ENCODE assay signal across 10 mouse cellular contexts in the genomic region with DNA sequence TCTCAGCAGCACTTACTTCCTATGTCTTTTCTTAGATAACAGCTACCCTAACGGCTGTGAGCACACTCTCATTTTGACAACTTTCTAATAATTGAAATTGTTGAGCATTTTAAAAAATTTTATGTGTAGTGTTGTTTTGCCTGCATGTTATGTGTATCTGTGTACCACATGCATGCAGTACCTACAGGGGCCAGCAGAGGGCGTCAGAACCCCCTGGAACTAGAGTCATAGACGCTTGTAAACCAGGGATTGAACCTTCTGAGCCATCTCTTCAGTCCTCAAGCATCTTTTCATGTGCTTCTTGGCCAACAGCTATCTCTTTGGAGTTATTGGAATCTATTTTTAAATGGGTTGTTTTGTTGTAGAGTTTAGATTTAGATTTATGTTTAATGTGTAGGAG. TPM values are rescaled to one million over a fixed set of nuclear protein-coding genes. Genes with fewer than 3 reads are reported as not detected.
DNase-seq lines count a peak whose midpoint lies in the region; ATAC-seq and TF ChIP-seq lines count a peak whose summit lies in the region.
"Had no signal": no experiment of that assay in that cellular context is flagged by ENCODE, and none has a peak within 500 bp of the region (broad histone marks: within the 10 kb centered on the region; RNA-seq: fewer than 3 reads in every experiment).

No protein-coding gene starts in this region.

- H3K4me1 ChIP-seq in forebrain, postnatal 0 days (ENCODE audit: insufficient read depth), result no peaks in the 10 kb centered on the region
- H3K4me1 ChIP-seq in forebrain, embryonic 15.5 days, result no peaks in the 10 kb centered on the region

- DNase-seq in forebrain, postnatal 0 days, result peak; percentile 62
- peak; percentile 27 for DNase-seq in ovary, postnatal 10 days (ENCODE audit: low spot score)
- DNase-seq in ovary, adult 18-20 months (ENCODE audit: low spot score), result no peak
- peak; percentile 48 for DNase-seq in brain, adult 2 months (ENCODE audit: low read depth, low spot score)
- DNase-seq in layer of hippocampus, adult 2 months (ENCODE audit: low spot score in 2 of 2), result peak in 1 of 2 experiments; percentile 50
- peak; percentile 34 for DNase-seq in ovary, postnatal 14 days (ENCODE audit: low spot score)
- no peak for DNase-seq in urinary bladder, adult 18-20 months (ENCODE audit: low spot score in 2 of 2)

- no peaks in the 10 kb centered on the region for H3K9me3 ChIP-seq in forebrain, postnatal 0 days (ENCODE audit: low read length)
- H3K9me3 ChIP-seq in forebrain, embryonic 15.5 days, result no peaks in the 10 kb centered on the region
- H3K9me3 ChIP-seq: embryonic facial prominence, embryonic 12.5 days had no signal

- no peak overlapping the region for H3K9ac ChIP-seq in forebrain, postnatal 0 days
- H3K9ac ChIP-seq in forebrain, embryonic 15.5 days (replicated peaks), result no peak overlapping the region
- H3K9ac ChIP-seq: embryonic facial prominence, embryonic 12.5 days had no signal

- H3K27ac ChIP-seq in forebrain, postnatal 0 days (ENCODE audit: low read depth, low read length), result no peak overlapping the region
- no peak overlapping the region for H3K27ac ChIP-seq in forebrain, embryonic 15.5 days (replicated peaks)
- no peak overlapping the region for H3K27ac ChIP-seq in layer of hippocampus, adult 2 months
- H3K27ac ChIP-seq: embryonic facial prominence, embryonic 12.5 days had no signal

- H3K4me3 ChIP-seq in forebrain, postnatal 0 days (ENCODE audit: low read depth, low read length), result no peak overlapping the region
- H3K4me3 ChIP-seq in forebrain, embryonic 15.5 days, result no peak overlapping the region
- H3K4me3 ChIP-seq in layer of hippocampus, adult 2 months, result no peak overlapping the region
- H3K4me3 ChIP-seq: embryonic facial prominence, embryonic 12.5 days had no signal

- no peaks in the 10 kb centered on the region for H3K27me3 ChIP-seq in forebrain, postnatal 0 days (ENCODE audit: insufficient read depth, low read length)
- H3K27me3 ChIP-seq in forebrain, embryonic 15.5 days, result no peaks in the 10 kb centered on the region
- H3K27me3 ChIP-seq: embryonic facial prominence, embryonic 12.5 days had no signal

- H3K4me2 ChIP-seq in forebrain, postnatal 0 days (ENCODE audit: low read depth), result no peak overlapping the region
- H3K4me2 ChIP-seq in forebrain, embryonic 15.5 days (replicated peaks), result no peak overlapping the region
- H3K4me2 ChIP-seq: embryonic facial prominence, embryonic 12.5 days had no signal

- no peak; the same call in 1 of the 2 replicates for ATAC-seq in forebrain, postnatal 0 days
- ATAC-seq in forebrain, embryonic 15.5 days (replicated peaks), result no peak

- TF ChIP-seq CTCF in forebrain, postnatal 0 days (IDR thresholded peaks at IDR 0.05; ENCODE audit: low read depth), result peak; percentile 83
- peak; percentile 82 for TF ChIP-seq CTCF in layer of hippocampus, adult 2 months (conservative IDR thresholded peaks at IDR 0.05)

- 36% methylated on average over 3 of the region's 3 CpGs for WGBS in forebrain, postnatal 0 days
- 28% methylated on average over 3 of the region's 3 CpGs for WGBS in forebrain, embryonic 15.5 days

- no peaks in the 10 kb centered on the region for H3K36me3 ChIP-seq in forebrain, postnatal 0 days (ENCODE audit: insufficient read depth)
- no peaks in the 10 kb centered on the region for H3K36me3 ChIP-seq in forebrain, embryonic 15.5 days
- H3K36me3 ChIP-seq: embryonic facial prominence, embryonic 12.5 days had no signal

RNA-seq across cellular contexts. Expression of gene Dync2li1, which starts 15.6 kb away (rescaled TPM):
- total RNA-seq in forebrain, postnatal 0 days (2014; rRNA removed), result 14.0 and 19.1 TPM in 2 replicates
- polyA plus RNA-seq in forebrain, postnatal 0 days (2015; fragmentation: Nextera tagmentation; extraction: Ambion mirVana), result 38.9 and 42.1 TPM in 2 replicates
- polyA plus RNA-seq in forebrain, embryonic 15.5 days (2015; fragmentation: Nextera tagmentation; extraction: Ambion mirVana), result 33.4 and 36.1 TPM in 2 replicates
- 10 to 100 TPM; 20.5 to 22.5 TPM for total RNA-seq in layer of hippocampus, adult 2 months (2021)

RNA-seq across cellular contexts. Expression of gene Abcg8, which starts 34.2 kb away (rescaled TPM):
- total RNA-seq in forebrain, postnatal 0 days (2014; rRNA removed), result 0.10 TPM in 1 of 2 replicates, not detected in the other
- 0.09 and 0.17 TPM in 2 replicates for polyA plus RNA-seq in forebrain, postnatal 0 days (2015; fragmentation: Nextera tagmentation; extraction: Ambion mirVana)
- 0.20 and 0.22 TPM in 2 replicates for polyA plus RNA-seq in forebrain, embryonic 15.5 days (2015; fragmentation: Nextera tagmentation; extraction: Ambion mirVana)
- total RNA-seq in layer of hippocampus, adult 2 months (2021), result not detected
- total RNA-seq: layer of hippocampus, postnatal 25 days had no signal

RNA-seq across cellular contexts. Expression of gene Abcg5, which starts 40.9 kb away (rescaled TPM):
- 0.54 and 1.5 TPM in 2 replicates for total RNA-seq in forebrain, postnatal 0 days (2014; rRNA removed)
- polyA plus RNA-seq in forebrain, postnatal 0 days (2015; fragmentation: Nextera tagmentation; extraction: Ambion mirVana), result 0.88 and 1.2 TPM in 2 replicates
- 2.0 and 3.1 TPM in 2 replicates for polyA plus RNA-seq in forebrain, embryonic 15.5 days (2015; fragmentation: Nextera tagmentation; extraction: Ambion mirVana)
- not detected for total RNA-seq in layer of hippocampus, adult 2 months (2021)
- total RNA-seq: layer of hippocampus, postnatal 25 days had no signal

Comparison
In these comparisons a context has a peak if more than half of its experiments do, and no peak if none do; other contexts are left out.
1. DNase-seq: peak in forebrain, postnatal 0 days (single experiment), ovary, postnatal 10 days (single experiment), brain, adult 2 months (single experiment) and ovary, postnatal 14 days (single experiment); none in ovary, adult 18-20 months (single experiment) and urinary bladder, adult 18-20 months (0 of 2).